Mouse (Mus musculus): Measurements from ENCODE around the gene Arhgef18. TPM values are rescaled to one million over a fixed set of nuclear protein-coding genes. Genes with fewer than 3 reads are reported as not detected.

The Arhgef18 gene
- polyA plus RNA-seq, 2 experiments, result 2.0 to 3.6 TPM

GRCm38 (mm10) chr8:3468838-3469237, 76.0 kb downstream of the Arhgef18 start:
- Histone ChIP-seq H3K4me3 (ENCODE audit: insufficient read depth in 1 of 2, low read depth in 2 of 2, low read length in 2 of 2) (no peak overlapping the region), H3K4me1 (replicated peaks; ENCODE audit: control insufficient read depth in 2 of 2, insufficient read depth in 2 of 2, low read length in 1 of 2) (peaks cover 0 to 15% of the 10 kb centered on the region in 2 experiments; a peak in 2 of 4 replicates), H3K27me3 (ENCODE audit: control insufficient read depth, insufficient read depth, low read length) (no peaks in the 10 kb centered on the region), H3K4me2 (ENCODE audit: low read depth) (no peak overlapping the region), H3K36me3 (replicated peaks; ENCODE audit: control insufficient read depth, insufficient read depth, low read depth) (no peaks in the 10 kb centered on the region), H3K27ac (no peak overlapping the region), H3K9ac (replicated peaks) (no peak overlapping the region), H3K9me3 (ENCODE audit: control insufficient read depth, low read length) (no peaks in the 10 kb centered on the region)
- WGBS (ENCODE audit: insufficient replicate concordance), result 48% methylated on average over 1 of the region's 1 CpGs
- TF ChIP-seq CTCF (IDR thresholded peaks at IDR 0.05; ENCODE audit: low read depth) (no peak), EP300 (IDR thresholded peaks at IDR 0.05; ENCODE audit: low read depth) (no peak)
- DNase-seq (ENCODE audit: low read depth in 3 of 3, low spot score in 3 of 3) (no peak), ATAC-seq (ENCODE audit: insufficient read depth) (no peak)

- Histone ChIP-seq H3K36me3 (replicated peaks; ENCODE audit: control insufficient read depth, insufficient read depth, low read depth) (no peaks in the 10 kb centered on the region), H3K4me2 (ENCODE audit: low read depth) (no peak within 1 kb of the TSS), H3K9me3 (ENCODE audit: control insufficient read depth, low read length) (no peaks in the 10 kb centered on the region), H3K4me3 (ENCODE audit: insufficient read depth in 1 of 2, low read depth in 2 of 2, low read length in 2 of 2) (no peak within 1 kb of the TSS), H3K27ac (no peak within 1 kb of the TSS), H3K27me3 (ENCODE audit: control insufficient read depth, insufficient read depth, low read length) (no peaks in the 10 kb centered on the region), H3K4me1 (replicated peaks; ENCODE audit: control insufficient read depth in 2 of 2, insufficient read depth in 2 of 2, low read length in 1 of 2) (peaks cover 0 to 15% of the 10 kb centered on the region in 2 experiments; a peak in 2 of 4 replicates), H3K9ac (replicated peaks) (no peak within 1 kb of the TSS)
- DNase-seq (ENCODE audit: low read depth in 3 of 3, low spot score in 3 of 3) (no peak), ATAC-seq (ENCODE audit: insufficient read depth) (no peak)
- TF ChIP-seq CTCF (IDR thresholded peaks at IDR 0.05; ENCODE audit: low read depth), result no peak
- no peak for TF ChIP-seq EP300 (IDR thresholded peaks at IDR 0.05; ENCODE audit: low read depth)
Measured at GRCm38 (mm10) chr8:3470562-3470961, 77.8 kb downstream of the Arhgef18 start, which contains the start of gene Tex45. Tex45 (plus strand) TSS chr8:3470862.

GRCm38 (mm10) chr8:3475715-3476429, 83.1 kb downstream of the Arhgef18 start:
- H3K4me2 ChIP-seq (ENCODE audit: low read depth), result peak overlapping the region; percentile 23; the same call in 1 of the 2 replicates
- no peak overlapping the region for H3K4me3 ChIP-seq (ENCODE audit: insufficient read depth in 1 of 2, low read depth in 2 of 2, low read length in 2 of 2)
- DNase-seq (ENCODE audit: low read depth in 3 of 3, low spot score in 3 of 3) (no peak), ATAC-seq (ENCODE audit: insufficient read depth) (no peak)
- H3K4me1 ChIP-seq (replicated peaks; ENCODE audit: control insufficient read depth in 2 of 2, insufficient read depth in 2 of 2, low read length in 1 of 2), result no peaks in the 10 kb centered on the region
- H3K27me3 ChIP-seq (ENCODE audit: control insufficient read depth, insufficient read depth, low read length), result no peaks in the 10 kb centered on the region
- H3K36me3 ChIP-seq (replicated peaks; ENCODE audit: control insufficient read depth, insufficient read depth, low read depth), result no peaks in the 10 kb centered on the region
- 21% methylated on average over 37 of the region's 37 CpGs for WGBS (ENCODE audit: insufficient replicate concordance)
- TF ChIP-seq EP300 (IDR thresholded peaks at IDR 0.05; ENCODE audit: low read depth), result no peak
- no peak for TF ChIP-seq CTCF (IDR thresholded peaks at IDR 0.05; ENCODE audit: low read depth)
- no peaks in the 10 kb centered on the region for H3K9me3 ChIP-seq (ENCODE audit: control insufficient read depth, low read length)
- H3K9ac ChIP-seq (replicated peaks), result no peak overlapping the region
- no peak overlapping the region for H3K27ac ChIP-seq

GRCm38 (mm10) chr8:3480221-3480785, 87.5 kb downstream of the Arhgef18 start:
- no peak overlapping the region for H3K4me3 ChIP-seq (ENCODE audit: insufficient read depth in 1 of 2, low read depth in 2 of 2, low read length in 2 of 2)
- no peak for DNase-seq (ENCODE audit: low read depth in 3 of 3, low spot score in 3 of 3)
- no peak overlapping the region for H3K27ac ChIP-seq
- no peaks in the 10 kb centered on the region for H3K9me3 ChIP-seq (ENCODE audit: control insufficient read depth, low read length)
- peaks cover 0 to 5% of the 10 kb centered on the region in 2 experiments; a peak in 1 of 4 replicates for H3K4me1 ChIP-seq (replicated peaks; ENCODE audit: control insufficient read depth in 2 of 2, insufficient read depth in 2 of 2, low read length in 1 of 2)
- TF ChIP-seq EP300 (IDR thresholded peaks at IDR 0.05; ENCODE audit: low read depth) (no peak), CTCF (IDR thresholded peaks at IDR 0.05; ENCODE audit: low read depth) (no peak)
- H3K9ac ChIP-seq (replicated peaks), result no peak overlapping the region
- 46% methylated on average over 4 of the region's 4 CpGs for whole genome bisulfite sequencing (ENCODE audit: insufficient replicate concordance)
- H3K36me3 ChIP-seq (replicated peaks; ENCODE audit: control insufficient read depth, insufficient read depth, low read depth), result no peaks in the 10 kb centered on the region
- no peak overlapping the region for H3K4me2 ChIP-seq (ENCODE audit: low read depth)
- no peak for ATAC-seq (ENCODE audit: insufficient read depth)
- H3K27me3 ChIP-seq (ENCODE audit: control insufficient read depth, insufficient read depth, low read length), result no peaks in the 10 kb centered on the region; the same call in 1 of the 2 replicates

- WGBS (ENCODE audit: insufficient replicate concordance), result 44% methylated on average over 5 of the region's 5 CpGs
- no peaks in the 10 kb centered on the region for H3K36me3 ChIP-seq (replicated peaks; ENCODE audit: control insufficient read depth, insufficient read depth, low read depth)
Measured at GRCm38 (mm10) chr8:3481605-3482004, 88.8 kb downstream of the Arhgef18 start.

More at GRCm38 (mm10) chr8:3481605-3482004, 88.8 kb downstream of the Arhgef18 start:
- Histone ChIP-seq H3K27ac (no peak overlapping the region), H3K4me3 (ENCODE audit: insufficient read depth in 1 of 2, low read depth in 2 of 2, low read length in 2 of 2) (no peak overlapping the region), H3K27me3 (ENCODE audit: control insufficient read depth, insufficient read depth, low read length) (no peaks in the 10 kb centered on the region; the same call in 1 of the 2 replicates), H3K9me3 (ENCODE audit: control insufficient read depth, low read length) (no peaks in the 10 kb centered on the region), H3K4me1 (replicated peaks; ENCODE audit: control insufficient read depth in 2 of 2, insufficient read depth in 2 of 2, low read length in 1 of 2) (peaks cover 0 to 5% of the 10 kb centered on the region in 2 experiments; a peak in 1 of 4 replicates), H3K9ac (replicated peaks) (no peak overlapping the region), H3K4me2 (ENCODE audit: low read depth) (no peak overlapping the region)
- peak in 1 of 3 experiments; percentile 38 for DNase-seq (ENCODE audit: low read depth in 3 of 3, low spot score in 3 of 3)
- ATAC-seq (ENCODE audit: insufficient read depth), result no peak
- no peak for TF ChIP-seq CTCF (IDR thresholded peaks at IDR 0.05; ENCODE audit: low read depth)
- no peak for TF ChIP-seq EP300 (IDR thresholded peaks at IDR 0.05; ENCODE audit: low read depth)
